Comparison of ENCODE assay signal across 8 mouse cellular contexts in genomic region chr1:171033196-171033595, GRCm38 (mm10). TPM values are rescaled to one million over a fixed set of nuclear protein-coding genes. Genes with fewer than 3 reads are reported as not detected.
A peak's percentile ranks its signal among the peaks of the same experiment; 100 is the strongest.
DNase-seq lines count a peak whose midpoint lies in the region; ATAC-seq and TF ChIP-seq lines count a peak whose summit lies in the region.

No protein-coding gene starts in this region.

- TF ChIP-seq CTCF in lung, adult 2 months (IDR thresholded peaks at IDR 0.05; ENCODE audit: insufficient read depth, low read length) = no peak

- H3K27me3 ChIP-seq in embryonic facial prominence, embryonic 14.5 days (replicated peaks; ENCODE audit: control insufficient read depth, insufficient read depth, low read length) = peaks cover 56% of the 10 kb centered on the region
- peaks cover 11% of the 10 kb centered on the region; the same call in 1 of the 2 replicates for H3K27me3 ChIP-seq in intestine, embryonic 15.5 days (replicated peaks)

- peak overlapping the region; percentile 56 for H3K4me3 ChIP-seq in lung, adult 2 months (replicated peaks; ENCODE audit: extremely low read depth, low read depth, low read length)
- peak overlapping the region; percentile 66 for H3K4me3 ChIP-seq in embryonic facial prominence, embryonic 14.5 days (ENCODE audit: low read depth, low read length)
- H3K4me3 ChIP-seq in intestine, embryonic 15.5 days (replicated peaks) = peak overlapping the region; percentile 53

- DNase-seq in lung, adult 2 months = peak; percentile 35
- DNase-seq in lung, postnatal 36 days = no peak
- DNase-seq in brain, adult 2 months (ENCODE audit: low read depth, low spot score) = peak; percentile 71
- DNase-seq in embryonic facial prominence, embryonic 14.5 days (ENCODE audit: low spot score) = peak; percentile 23
- peak; percentile 21 for DNase-seq in thymus, postnatal 4 days
- DNase-seq in ovary, adult 18-20 months (ENCODE audit: low spot score) = no peak

- no peak for ATAC-seq in embryonic facial prominence, embryonic 14.5 days (ENCODE audit: low read depth)
- no peak for ATAC-seq in intestine, embryonic 15.5 days
- 0 out of 2 replicates have a peak, but pooled peaks have one; percentile 1 for ATAC-seq in megakaryocyte-erythroid progenitor cell, adult 5-6 weeks (replicated peaks; ENCODE audit: low FRiP score, low TSS enrichment, poor library complexity, severe bottlenecking)

- H3K9ac ChIP-seq in embryonic facial prominence, embryonic 14.5 days (ENCODE audit: low read depth, low read length) = peak overlapping the region; percentile 57
- peak overlapping the region; percentile 38 for H3K9ac ChIP-seq in intestine, embryonic 15.5 days

- H3K9me3 ChIP-seq in embryonic facial prominence, embryonic 14.5 days (ENCODE audit: control insufficient read depth, low read length) = no peaks in the 10 kb centered on the region
- no peaks in the 10 kb centered on the region for H3K9me3 ChIP-seq in intestine, embryonic 15.5 days

- no peaks in the 10 kb centered on the region for H3K36me3 ChIP-seq in embryonic facial prominence, embryonic 14.5 days (ENCODE audit: control insufficient read depth, insufficient read depth, low read length)
- no peaks in the 10 kb centered on the region for H3K36me3 ChIP-seq in intestine, embryonic 15.5 days

- peaks cover 6% of the 10 kb centered on the region for H3K4me1 ChIP-seq in lung, adult 2 months (ENCODE audit: control insufficient read depth, insufficient read depth, low read length)
- peaks cover 13% of the 10 kb centered on the region for H3K4me1 ChIP-seq in embryonic facial prominence, embryonic 14.5 days (ENCODE audit: control insufficient read depth, insufficient read depth, low read length)
- H3K4me1 ChIP-seq in intestine, embryonic 15.5 days (replicated peaks) = 0 out of 2 replicates have a peak, but pooled peaks cover 5% of the 10 kb centered on the region

- peak overlapping the region; percentile 79 for H3K4me2 ChIP-seq in embryonic facial prominence, embryonic 14.5 days (ENCODE audit: low read depth, low read length)
- H3K4me2 ChIP-seq in intestine, embryonic 15.5 days (replicated peaks) = peak overlapping the region; percentile 91

- WGBS in lung, adult 2 months = under 1% methylated on average over 16 of the region's 16 CpGs
- WGBS in embryonic facial prominence, embryonic 14.5 days = under 1% methylated on average over 16 of the region's 16 CpGs
- WGBS in intestine, embryonic 15.5 days = under 1% methylated on average over 16 of the region's 16 CpGs

- no peak overlapping the region for H3K27ac ChIP-seq in embryonic facial prominence, embryonic 14.5 days (replicated peaks; ENCODE audit: low read depth, low read length)
- no peak overlapping the region for H3K27ac ChIP-seq in intestine, embryonic 15.5 days

- no peak for TF ChIP-seq POLR2A in lung, adult 2 months (IDR thresholded peaks at IDR 0.05; ENCODE audit: borderline replicate concordance, extremely low read depth, low read depth, low read length)

RNA-seq across cellular contexts. Expression of gene Fcgr4, which starts 14.5 kb away (rescaled TPM):
- 6.8 and 7.9 TPM in 2 replicates for polyA plus RNA-seq in lung, adult 2 months (2012; rRNA removed)
- polyA plus RNA-seq in embryonic facial prominence, embryonic 14.5 days (2014; fragmentation: Nextera tagmentation; extraction: Ambion mirVana) = 0.81 and 0.92 TPM in 2 replicates
- polyA plus RNA-seq in intestine, embryonic 15.5 days (2015; fragmentation: Nextera tagmentation; extraction: Ambion mirVana) = 1.7 and 1.8 TPM in 2 replicates
- 0.40 TPM in 1 of 2 replicates, not detected in the other for total RNA-seq in megakaryocyte-erythroid progenitor cell, adult 5-6 weeks (2014; fragmentation: Nextera tagmentation)
- total RNA-seq in megakaryocyte-erythroid progenitor cell, adult 5-6 weeks (2017) = not detected in 2 replicates

RNA-seq across cellular contexts. Expression of gene Fcgr3, which starts 31.5 kb away (rescaled TPM):
- 19.5 and 23.3 TPM in 2 replicates for polyA plus RNA-seq in lung, adult 2 months (2012; rRNA removed)
- 20.5 and 25.0 TPM in 2 replicates for polyA plus RNA-seq in embryonic facial prominence, embryonic 14.5 days (2014; fragmentation: Nextera tagmentation; extraction: Ambion mirVana)
- polyA plus RNA-seq in intestine, embryonic 15.5 days (2015; fragmentation: Nextera tagmentation; extraction: Ambion mirVana) = 14.0 and 14.7 TPM in 2 replicates
- total RNA-seq in megakaryocyte-erythroid progenitor cell, adult 5-6 weeks (2014; fragmentation: Nextera tagmentation) = 1.4 and 6.3 TPM in 2 replicates
- 1.9 and 2.2 TPM in 2 replicates for total RNA-seq in megakaryocyte-erythroid progenitor cell, adult 5-6 weeks (2017)

RNA-seq across cellular contexts. Expression of gene Fcgr2b, which starts 56.8 kb away (rescaled TPM):
- 16.3 and 16.4 TPM in 2 replicates for polyA plus RNA-seq in lung, adult 2 months (2012; rRNA removed)
- polyA plus RNA-seq in embryonic facial prominence, embryonic 14.5 days (2014; fragmentation: Nextera tagmentation; extraction: Ambion mirVana) = 1.6 and 3.2 TPM in 2 replicates
- polyA plus RNA-seq in intestine, embryonic 15.5 days (2015; fragmentation: Nextera tagmentation; extraction: Ambion mirVana) = 1.7 and 2.1 TPM in 2 replicates
- 4.5 and 6.0 TPM in 2 replicates for total RNA-seq in megakaryocyte-erythroid progenitor cell, adult 5-6 weeks (2014; fragmentation: Nextera tagmentation)
- total RNA-seq in megakaryocyte-erythroid progenitor cell, adult 5-6 weeks (2017) = 3.8 TPM in 1 of 2 replicates, not detected in the other

Comparison
In these comparisons a context has a peak if more than half of its experiments do, and no peak if none do; other contexts are left out.
1. DNase-seq: peak in lung, adult 2 months (single experiment), brain, adult 2 months (single experiment), embryonic facial prominence, embryonic 14.5 days (single experiment) and thymus, postnatal 4 days (single experiment); none in lung, postnatal 36 days (single experiment) and ovary, adult 18-20 months (single experiment).
2. Peak in every context shown above with its lines, with median percentiles within 50 percentile points of each other: H3K4me3 ChIP-seq.